ENCODE assay signal across 8 mouse cellular contexts in genomic region chr9:54500832-54501452, GRCm38 (mm10). TPM values are rescaled to one million over a fixed set of nuclear protein-coding genes. Genes with fewer than 3 reads are reported as not detected.
DNase-seq lines count a peak whose midpoint lies in the region; ATAC-seq and TF ChIP-seq lines count a peak whose summit lies in the region.

No protein-coding gene starts in this region.

- H3K79me2 ChIP-seq in liver, adult 2 months (ENCODE audit: control insufficient read depth, insufficient read depth, low read length) = peaks cover 10% of the 10 kb centered on the region; the same call in 1 of the 2 replicates

- DNase-seq in urinary bladder, adult 18-20 months (ENCODE audit: low spot score in 2 of 2) = peak; percentile 13 to 46
- no peak for DNase-seq in urinary bladder, postnatal 4 days (ENCODE audit: low spot score in 2 of 2)
- peak; percentile 81 to 87 for DNase-seq in cerebellum, adult 2 months
- peak; percentile 23 to 38 for DNase-seq in frontal cortex, postnatal 14 days (ENCODE audit: low spot score in 2 of 2)
- DNase-seq in liver, adult 2 months (ENCODE audit: extremely low read depth, low read depth, low spot score) = peak; percentile 53
- DNase-seq in neural tube, embryonic 10.5 days (ENCODE audit: extremely low spot score, low spot score) = peak; percentile 74
- no peak for DNase-seq in urinary bladder, postnatal 10 days (ENCODE audit: low spot score)

- WGBS in cerebellum, adult 2 months = under 1% methylated on average over 43 of the region's 43 CpGs
- 1% methylated on average over 43 of the region's 43 CpGs for WGBS in intestine, postnatal 0 days
- WGBS in liver, adult 2 months = under 1% methylated on average over 43 of the region's 43 CpGs

- peak overlapping the region; percentile 71 for H3K4me3 ChIP-seq in cerebellum, adult 2 months (replicated peaks; ENCODE audit: insufficient read depth, low read depth, low read length)
- H3K4me3 ChIP-seq in intestine, postnatal 0 days (ENCODE audit: low read depth, low read length) = peak overlapping the region; percentile 65
- peak overlapping the region; percentile 94 for H3K4me3 ChIP-seq in liver, adult 2 months (ENCODE audit: insufficient read depth, low read depth, low read length)

- peak overlapping the region; percentile 100 for H3K4me2 ChIP-seq in intestine, postnatal 0 days (replicated peaks; ENCODE audit: low read depth)

- H3K4me1 ChIP-seq in cerebellum, adult 2 months (ENCODE audit: control insufficient read depth, insufficient read depth, low read length) = peaks cover 5% of the 10 kb centered on the region
- H3K4me1 ChIP-seq in intestine, postnatal 0 days (replicated peaks; ENCODE audit: control insufficient read depth, insufficient read depth, low read length) = no peaks in the 10 kb centered on the region
- peaks cover 1% of the 10 kb centered on the region; the same call in 1 of the 2 replicates for H3K4me1 ChIP-seq in liver, adult 2 months (ENCODE audit: control insufficient read depth, insufficient read depth, low read length)

- TF ChIP-seq POLR2A in cerebellum, adult 2 months (IDR thresholded peaks at IDR 0.05; ENCODE audit: borderline replicate concordance, insufficient read depth, low read length) = no peak
- TF ChIP-seq POLR2A in liver, adult 2 months (IDR thresholded peaks at IDR 0.05; ENCODE audit: extremely low read depth, insufficient read depth, low read length) = no peak

- no peaks in the 10 kb centered on the region for H3K9me3 ChIP-seq in intestine, postnatal 0 days (ENCODE audit: control insufficient read depth)

- no peaks in the 10 kb centered on the region for H3K27me3 ChIP-seq in cerebellum, adult 2 months (ENCODE audit: control insufficient read depth, insufficient read depth, low read length)
- 0 out of 2 replicates have a peak, but pooled peaks cover 2% of the 10 kb centered on the region for H3K27me3 ChIP-seq in intestine, postnatal 0 days (replicated peaks; ENCODE audit: control insufficient read depth, insufficient read depth, low read length)
- no peaks in the 10 kb centered on the region for H3K27me3 ChIP-seq in liver, adult 2 months (ENCODE audit: control insufficient read depth, insufficient read depth, low read length)

- no peak for ATAC-seq in intestine, postnatal 0 days

- H3K36me3 ChIP-seq in intestine, postnatal 0 days (ENCODE audit: control insufficient read depth, insufficient read depth) = no peaks in the 10 kb centered on the region
- H3K36me3 ChIP-seq in liver, adult 2 months (ENCODE audit: control insufficient read depth, insufficient read depth, low read length) = no peaks in the 10 kb centered on the region

- no peak for TF ChIP-seq CTCF in cerebellum, adult 2 months (IDR thresholded peaks at IDR 0.05; ENCODE audit: borderline replicate concordance, insufficient read depth, low read depth, low read length)
- TF ChIP-seq CTCF in intestine, postnatal 0 days (IDR thresholded peaks at IDR 0.05; ENCODE audit: low read depth) = no peak
- TF ChIP-seq CTCF in liver, adult 2 months (IDR thresholded peaks at IDR 0.05; ENCODE audit: low read depth, low read length) = no peak

- peak overlapping the region; percentile 90 for H3K27ac ChIP-seq in cerebellum, adult 2 months (ENCODE audit: insufficient read depth, low read length)
- H3K27ac ChIP-seq in intestine, postnatal 0 days (ENCODE audit: low read depth, low read length) = peak overlapping the region; percentile 73
- peak overlapping the region; percentile 73 for H3K27ac ChIP-seq in liver, adult 2 months (replicated peaks; ENCODE audit: insufficient read depth, low read depth, low read length)

- H3K9ac ChIP-seq in intestine, postnatal 0 days (ENCODE audit: low read depth, low read length) = peak overlapping the region; percentile 79
- peak overlapping the region; percentile 93 for H3K9ac ChIP-seq in liver, adult 2 months (ENCODE audit: low read depth, low read length)

RNA-seq across cellular contexts. Expression of gene Dmxl2, which starts 0.5 kb away (rescaled TPM):
- polyA plus RNA-seq in cerebellum, adult 2 months (2012; rRNA removed) = 97.9 and 98.9 TPM in 2 replicates
- 5.2 and 6.4 TPM in 2 replicates for polyA plus RNA-seq in intestine, postnatal 0 days (2015; fragmentation: Nextera tagmentation; extraction: Ambion mirVana)
- 12.3 and 20.7 TPM in 2 replicates for total RNA-seq in liver, adult 2 months (2014; rRNA removed)
- 2.9 and 3.6 TPM in 2 replicates for polyA plus RNA-seq in liver, adult 2 months (2012; rRNA removed)

RNA-seq across cellular contexts. Expression of gene Sh2d7, which starts 37.8 kb away (rescaled TPM):
- polyA plus RNA-seq in cerebellum, adult 2 months (2012; rRNA removed) = not detected in 2 replicates
- not detected in 2 replicates for polyA plus RNA-seq in intestine, postnatal 0 days (2015; fragmentation: Nextera tagmentation; extraction: Ambion mirVana)
- total RNA-seq in liver, adult 2 months (2014; rRNA removed) = not detected in 2 replicates
- not detected in 2 replicates for polyA plus RNA-seq in liver, adult 2 months (2012; rRNA removed)

RNA-seq across cellular contexts. Expression of gene Cib2, which starts 59.1 kb away (rescaled TPM):
- 31.7 and 40.2 TPM in 2 replicates for polyA plus RNA-seq in cerebellum, adult 2 months (2012; rRNA removed)
- 3.7 and 4.4 TPM in 2 replicates for polyA plus RNA-seq in intestine, postnatal 0 days (2015; fragmentation: Nextera tagmentation; extraction: Ambion mirVana)
- 3.7 and 4.7 TPM in 2 replicates for total RNA-seq in liver, adult 2 months (2014; rRNA removed)
- polyA plus RNA-seq in liver, adult 2 months (2012; rRNA removed) = 4.1 and 5.8 TPM in 2 replicates

Comparison
In these comparisons a context has a peak if more than half of its experiments do, and no peak if none do; other contexts are left out.
1. DNase-seq: peak in urinary bladder, adult 18-20 months (2 of 2), cerebellum, adult 2 months (2 of 2), frontal cortex, postnatal 14 days (2 of 2), liver, adult 2 months (single experiment) and neural tube, embryonic 10.5 days (single experiment); none in urinary bladder, postnatal 4 days (0 of 2) and urinary bladder, postnatal 10 days (single experiment).
2. RNA of gene Dmxl2, which starts 0.5 kb away (polyA plus RNA-seq): 97.9 to 98.9 TPM in cerebellum, adult 2 months; 5.2 to 6.4 TPM in intestine, postnatal 0 days and 2.9 to 3.6 TPM in liver, adult 2 months; every median in the first group is over 10 times any median in the second.
3. Peak in every context shown above with its lines, with median percentiles within 50 percentile points of each other: H3K27ac ChIP-seq and H3K4me3 ChIP-seq.